Mouse (Mus musculus) heart, postnatal 0 days (tissue): Measurements from ENCODE around the gene Dgkb.

Experiments used
- CTCF ChIP-seq: IDR thresholded peaks from 2 replicates; pipeline ENCODE4 v1.5.1; 2016; ENCODE audit warnings: antibody characterized with exemption, control low read depth, low read depth
- EP300 ChIP-seq: IDR thresholded peaks from 2 replicates; pipeline ENCODE4 v1.6.1; 2016; ENCODE audit warnings: antibody characterized with exemption, low read depth

GRCm38 (mm10) chr12:38450323-38451087, 633.0 kb downstream of the Dgkb start:
- TF ChIP-seq CTCF (no peak), EP300 (no peak)
